Mouse (Mus musculus) cortical plate, adult 2 months (tissue): ENCODE measurements around the gene Grin3b. TPM values are rescaled to one million over a fixed set of nuclear protein-coding genes. Genes with fewer than 3 reads are reported as not detected.

Experiments used
- H3K27ac ChIP-seq: fragments of 200-500 bp; 2 replicates; pipeline ENCODE4 v1.5.1; 2012; ENCODE audit warnings: low read length, control low read depth, inconsistent platforms; ENCODE audit not compliant: insufficient read depth
- H3K4me1 ChIP-seq: fragments of 200-500 bp; 2 replicates; pipeline ENCODE4 v1.6.1; 2011; ENCODE audit warnings: low read length; ENCODE audit not compliant: control insufficient read depth, insufficient read depth
- H3K4me3 ChIP-seq: fragments of 200-500 bp; 2 replicates; pipeline ENCODE4 v1.5.1; 2011; ENCODE audit warnings: mild to moderate bottlenecking, low read length, control low read depth; ENCODE audit not compliant: insufficient read depth
- CTCF ChIP-seq: fragments of 200-500 bp; IDR thresholded peaks from 2 replicates; pipeline ENCODE4 v1.5.1; 2011; ENCODE audit warnings: mild to moderate bottlenecking, control low read depth, low read length; ENCODE audit not compliant: insufficient read depth; ENCODE audit errors: extremely low read depth
- POLR2A ChIP-seq: fragments of 200-500 bp; IDR thresholded peaks from 2 replicates; pipeline ENCODE4 v1.6.1; 2011; ENCODE audit warnings: mild to moderate bottlenecking, low read length, control low read depth; ENCODE audit not compliant: insufficient read depth; ENCODE audit errors: extremely low read depth
- polyA plus RNA-seq: library from polyadenylated mRNA; depleted of rRNA; stranded (reverse); fragments of >200 nt; gene quantifications from 2 replicates; pipeline ENCODE4 v1.2.3, GENCODE M21; 2012

The Grin3b gene
- polyA plus RNA-seq, 1 experiment, result 0.21 TPM

GRCm38 (mm10) chr10:79995636-79996035 lies 25.1 kb downstream of the Grin3b start:
- H3K4me1 ChIP-seq, result no peaks in the 10 kb centered on the region
- TF ChIP-seq CTCF, result no peak
- no peak for TF ChIP-seq POLR2A
- no peak overlapping the region for H3K27ac ChIP-seq
- no peak overlapping the region for H3K4me3 ChIP-seq

DNA sequence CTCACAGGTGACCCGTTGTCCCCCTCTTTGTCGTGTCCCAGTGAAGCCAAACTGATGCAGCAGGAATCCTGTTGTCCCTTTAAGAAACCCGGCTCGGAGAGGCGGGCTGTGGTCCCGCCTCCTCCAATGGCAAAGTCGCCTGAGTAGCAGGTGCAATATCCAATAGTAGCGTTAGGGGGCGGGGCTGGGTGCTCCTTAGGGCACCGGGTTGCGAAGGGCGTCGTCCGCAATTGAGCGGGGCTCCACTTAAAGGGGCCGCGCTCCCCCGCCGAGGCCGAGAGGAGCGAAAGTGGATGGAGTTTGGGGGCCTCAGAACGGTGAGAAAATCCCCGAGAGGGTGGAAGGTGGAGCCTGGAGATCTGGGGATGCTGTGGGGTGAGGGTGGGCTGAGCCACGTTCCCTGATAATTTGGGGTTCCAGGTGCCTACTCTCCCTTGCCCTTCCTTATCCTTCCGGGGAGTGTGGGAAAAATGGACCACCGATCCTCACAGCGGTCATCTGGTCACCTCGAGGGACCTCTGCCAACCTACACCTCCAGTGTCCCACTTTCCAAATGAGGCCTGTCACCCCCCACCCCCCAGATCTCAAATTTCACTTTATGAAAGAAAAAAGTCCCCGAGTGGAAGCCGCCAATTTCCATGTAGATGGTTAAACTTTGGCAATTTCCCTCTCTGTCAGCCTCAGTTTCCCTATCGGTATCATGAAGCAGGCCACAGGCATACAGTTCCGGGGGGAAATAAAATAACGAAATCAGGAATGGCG lies 25.9 kb downstream of the Grin3b start, which contains the start of gene Abca7:
Gene Abca7 (plus strand): TSS at position 223 of the 762 bp plus-strand sequence.
- Histone ChIP-seq H3K27ac (no peak within 1 kb of the TSS), H3K4me3 (peak within 1 kb of the TSS; percentile 73), H3K4me1 (no peaks in the 10 kb centered on the region)
- TF ChIP-seq POLR2A (0 out of 2 replicates have a peak, but pooled peaks have one; percentile 19), CTCF (no peak)

DNA sequence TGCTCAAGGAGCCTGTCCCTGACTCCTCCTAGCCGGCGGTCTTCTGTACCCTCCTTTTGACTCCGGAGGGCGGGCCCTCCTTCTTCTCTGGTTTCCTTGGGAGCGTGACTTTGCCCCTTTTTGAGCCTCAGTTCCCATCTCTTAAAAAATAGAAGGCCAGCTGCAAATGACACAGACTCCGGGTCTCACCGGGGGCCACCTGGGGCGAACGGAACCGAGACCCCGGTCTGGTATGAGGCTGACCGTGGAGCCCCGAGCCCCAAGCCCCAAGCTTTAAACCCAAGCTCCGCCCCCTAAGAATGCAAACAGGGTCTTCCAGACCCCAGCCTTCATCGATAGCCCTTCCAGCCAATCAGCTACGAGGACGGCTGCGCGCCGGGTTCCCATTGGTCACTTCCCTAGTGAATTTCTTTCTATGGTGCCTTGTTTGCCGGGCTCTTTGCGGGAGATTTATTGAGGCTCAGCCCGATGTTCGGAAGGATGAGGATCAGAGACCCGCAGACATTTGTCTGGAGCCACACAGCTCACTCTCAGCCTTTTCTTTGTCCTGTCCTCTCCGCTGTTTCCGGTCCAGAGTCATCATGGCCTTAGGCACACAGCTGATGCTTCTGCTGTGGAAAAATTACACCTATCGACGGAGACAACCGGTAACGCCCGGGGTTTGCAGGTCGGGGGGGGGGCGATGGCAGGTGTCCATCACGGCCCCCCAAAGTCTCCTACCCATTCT lies 26.7 kb downstream of the Grin3b start:
- Histone ChIP-seq H3K4me3 (peak overlapping the region; percentile 73), H3K27ac (no peak overlapping the region), H3K4me1 (no peaks in the 10 kb centered on the region)
- no peak for TF ChIP-seq CTCF
- no peak for TF ChIP-seq POLR2A

DNA sequence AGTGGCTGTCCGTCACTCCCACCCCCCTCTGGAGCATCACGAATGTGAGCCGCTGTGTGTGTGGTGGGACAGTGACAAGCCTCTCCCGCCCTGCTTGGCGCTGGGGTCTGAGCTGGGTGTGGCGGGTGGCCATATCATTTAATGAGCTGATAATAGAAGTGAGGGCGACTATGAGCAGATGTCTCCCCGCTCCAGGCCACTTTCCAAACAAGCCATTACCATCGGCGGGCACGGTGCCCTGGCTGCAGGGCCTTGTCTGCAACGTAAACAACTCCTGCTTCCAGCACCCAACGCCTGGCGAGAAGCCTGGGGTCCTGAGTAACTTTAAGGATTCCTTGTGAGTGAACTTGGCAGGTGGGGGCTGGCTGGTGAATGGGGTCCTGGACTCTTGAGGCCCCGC lies 27.3 kb downstream of the Grin3b start:
- no peaks in the 10 kb centered on the region for H3K4me1 ChIP-seq
- peak overlapping the region; percentile 73 for H3K4me3 ChIP-seq
- no peak for TF ChIP-seq CTCF
- no peak for TF ChIP-seq POLR2A
- no peak overlapping the region for H3K27ac ChIP-seq

DNA sequence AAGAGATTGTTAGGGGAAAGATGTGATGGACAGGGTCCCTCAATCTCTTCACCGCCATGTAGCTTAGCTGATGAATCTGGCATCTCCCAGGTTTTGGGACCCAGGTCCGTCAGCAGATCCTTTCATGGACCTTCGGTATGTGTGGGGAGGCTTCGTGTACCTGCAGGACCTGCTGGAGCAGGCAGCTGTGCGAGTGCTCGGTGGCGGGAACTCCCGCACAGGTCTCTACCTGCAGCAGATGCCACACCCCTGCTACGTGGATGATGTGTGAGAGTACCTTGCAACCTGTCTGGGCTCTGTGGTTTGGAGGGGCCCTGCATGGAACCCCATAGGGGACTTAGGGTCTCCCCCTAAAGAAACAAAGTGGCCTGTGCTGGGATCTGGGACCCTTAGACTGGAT lies 31.4 kb downstream of the Grin3b start:
- no peak overlapping the region for H3K27ac ChIP-seq
- H3K4me3 ChIP-seq, result no peak overlapping the region
- no peaks in the 10 kb centered on the region for H3K4me1 ChIP-seq
- TF ChIP-seq CTCF, result no peak

DNA sequence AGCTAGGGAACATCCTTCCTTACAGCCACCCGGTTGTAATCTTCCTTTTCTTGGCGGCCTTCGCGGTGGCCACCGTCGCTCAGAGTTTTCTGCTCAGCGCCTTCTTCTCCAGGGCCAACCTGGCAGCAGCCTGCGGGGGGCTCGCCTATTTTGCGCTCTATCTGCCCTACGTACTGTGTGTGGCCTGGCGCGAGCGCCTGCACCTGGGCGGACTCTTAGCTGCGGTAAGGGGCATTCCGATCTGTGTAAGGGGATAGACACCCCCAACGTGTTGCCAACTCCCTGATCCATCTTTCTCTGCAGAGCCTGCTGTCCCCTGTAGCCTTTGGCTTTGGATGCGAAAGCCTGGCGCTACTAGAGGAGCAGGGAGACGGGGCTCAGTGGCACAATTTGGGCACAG lies 32.3 kb downstream of the Grin3b start:
- H3K27ac ChIP-seq, result no peak overlapping the region
- TF ChIP-seq POLR2A (no peak), CTCF (no peak)

GRCm38 (mm10) chr10:80003374-80004232 lies 33.1 kb downstream of the Grin3b start:
- H3K4me1 ChIP-seq, result no peaks in the 10 kb centered on the region
- no peak overlapping the region for H3K27ac ChIP-seq
- no peak overlapping the region for H3K4me3 ChIP-seq
- TF ChIP-seq POLR2A, result no peak
- no peak for TF ChIP-seq CTCF

More for the DNA sequence above, 32.3 kb downstream of the Grin3b start:
- Histone ChIP-seq H3K4me3 (no peak overlapping the region), H3K4me1 (no peaks in the 10 kb centered on the region)

DNA sequence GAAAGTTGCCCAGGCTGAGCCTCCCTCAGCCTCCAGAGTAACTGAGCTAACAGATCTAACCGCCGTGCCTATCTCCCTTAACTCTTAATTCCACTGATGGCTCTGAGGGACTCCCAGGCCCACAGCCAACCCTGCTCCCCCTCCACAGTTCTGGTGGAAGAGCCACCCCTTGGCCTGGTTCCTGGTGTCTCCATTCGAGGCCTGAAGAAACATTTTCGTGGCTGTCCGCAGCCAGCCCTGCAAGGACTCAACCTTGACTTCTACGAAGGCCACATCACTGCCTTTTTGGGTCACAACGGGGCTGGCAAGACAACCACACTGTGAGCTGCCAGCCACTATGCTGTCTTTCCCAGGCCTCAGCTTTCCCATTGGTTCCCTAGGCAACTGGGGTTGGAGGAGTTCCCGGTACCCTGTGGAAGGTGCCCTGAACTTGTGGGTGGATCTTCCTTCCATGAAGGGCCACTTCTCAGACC lies 33.8 kb downstream of the Grin3b start:
- TF ChIP-seq CTCF, result no peak
- TF ChIP-seq POLR2A, result no peak
- no peaks in the 10 kb centered on the region for H3K4me1 ChIP-seq
- H3K4me3 ChIP-seq, result no peak overlapping the region
- no peak overlapping the region for H3K27ac ChIP-seq

GRCm38 (mm10) chr10:80011740-80012139 lies 41.2 kb downstream of the Grin3b start:
- no peak for TF ChIP-seq POLR2A
- TF ChIP-seq CTCF, result no peak
- H3K4me3 ChIP-seq, result no peak overlapping the region
- H3K4me1 ChIP-seq, result no peaks in the 10 kb centered on the region
- no peak overlapping the region for H3K27ac ChIP-seq
